Mouse (Mus musculus) liver, embryonic 16.5 days (tissue): ENCODE measurements around the gene Nrsn2. TPM values are rescaled to one million over a fixed set of nuclear protein-coding genes. Genes with fewer than 3 reads are reported as not detected.

Experiments used
- ATAC-seq: fragments of 200-750 bp; cut with Nextera tagmentation; 2 replicates; pipeline ENCODE4 v1.8.0; 2017; ENCODE audit warnings: low read depth, mild to moderate bottlenecking, moderate number of reproducible peaks, moderate library complexity
- H3K27ac ChIP-seq: fragments of 300-500 bp; sonication (generic); 2 replicates; pipeline ENCODE4 v1.5.1; 2014; ENCODE audit warnings: mild to moderate bottlenecking, low read length
- H3K27me3 ChIP-seq: fragments of 300-500 bp; sonication (generic); 2 replicates; pipeline ENCODE4 v1.6.1; 2014; ENCODE audit warnings: low read depth, low read length, mixed read lengths; ENCODE audit not compliant: control insufficient read depth, insufficient read depth
- H3K36me3 ChIP-seq: fragments of 300-500 bp; sonication (generic); 2 replicates; pipeline ENCODE4 v1.6.1; 2014; ENCODE audit warnings: mild to moderate bottlenecking; ENCODE audit not compliant: control insufficient read depth, insufficient read depth
- H3K4me1 ChIP-seq: fragments of 300-500 bp; sonication (generic); 2 replicates; pipeline ENCODE4 v1.6.1; 2014; ENCODE audit warnings: low read depth, low read length, mixed read lengths; ENCODE audit not compliant: control insufficient read depth
- H3K4me2 ChIP-seq: fragments of 300-500 bp; sonication (generic); 2 replicates; pipeline ENCODE4 v1.6.1; 2014; ENCODE audit warnings: low read depth, low read length, mixed read lengths
- H3K4me3 ChIP-seq: fragments of 300-500 bp; sonication (generic); 2 replicates; pipeline ENCODE4 v1.5.1; 2014; ENCODE audit warnings: low read depth, mild to moderate bottlenecking, low read length
- H3K9ac ChIP-seq: fragments of 300-500 bp; sonication (generic); 2 replicates; pipeline ENCODE4 v1.6.1; 2014; ENCODE audit warnings: low read depth, low read length
- H3K9me3 ChIP-seq: fragments of 300-500 bp; sonication (generic); replicated peaks from 2 replicates; pipeline ENCODE4 v1.6.1; 2016; ENCODE audit warnings: low read length; ENCODE audit not compliant: control insufficient read depth
- WGBS: fragments of 180-500 bp; shearing (Covaris S2); extraction: QIAGEN DNeasy Blood & Tissue Kit; methylation state at CpG from one replicate; pipeline ENCODE4 v1.1.7; 2014; ENCODE audit not compliant: insufficient replicate concordance; 5-methylcytosine and 5-hydroxymethylcytosine counted together
- polyA plus RNA-seq: library from polyadenylated mRNA; unstranded; fragments of >200 nt; fragmentation: Nextera tagmentation; extraction: Ambion mirVana; gene quantifications from 2 replicates; pipeline ENCODE4 v1.2.1, GENCODE M21; 2015

Gene Nrsn2
- polyA plus RNA-seq, 1 experiment from 2014 or later = not detected

DNA sequence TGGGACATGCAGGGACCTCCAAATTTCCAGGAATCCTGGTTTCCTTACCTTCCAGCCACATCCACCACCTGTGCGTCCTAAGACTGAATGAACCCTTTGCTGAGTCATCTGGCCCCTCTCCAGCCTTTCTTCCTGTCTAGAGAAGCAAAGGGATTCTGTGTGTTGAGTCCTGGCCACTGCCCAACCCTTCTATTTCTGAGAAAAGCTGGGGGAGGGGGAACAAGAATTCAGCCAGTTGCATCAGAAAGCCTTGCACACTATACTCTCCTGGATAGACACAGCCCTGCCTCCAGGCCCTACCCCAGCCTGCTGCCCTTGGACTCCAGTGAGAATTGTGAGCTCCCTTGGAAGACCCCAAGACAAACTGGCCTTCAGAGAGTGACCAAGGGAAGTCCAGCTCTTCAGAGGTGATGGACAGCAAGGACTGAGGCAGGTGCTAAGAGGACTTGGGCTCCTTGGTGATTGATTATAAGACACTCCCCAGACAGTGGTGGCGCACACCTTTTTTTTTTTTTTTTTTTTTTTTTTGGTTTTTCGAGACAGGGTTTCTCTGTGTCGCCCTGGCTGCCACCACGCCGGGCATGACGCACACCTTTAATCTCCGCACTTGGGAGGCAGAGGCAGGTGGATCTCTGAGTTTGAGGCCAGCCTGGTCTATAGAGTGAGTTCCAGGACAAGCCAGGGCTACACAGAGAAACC, 26.4 kb downstream of the Nrsn2 start:
- ATAC-seq = no peak
- Histone ChIP-seq H3K9ac (no peak overlapping the region), H3K4me2 (no peak overlapping the region), H3K27me3 (no peaks in the 10 kb centered on the region), H3K4me3 (no peak overlapping the region), H3K36me3 (no peaks in the 10 kb centered on the region), H3K4me1 (peaks cover 29% of the 10 kb centered on the region), H3K27ac (no peak overlapping the region), H3K9me3 (no peaks in the 10 kb centered on the region)
- 66% methylated on average over 8 of the region's 8 CpGs for WGBS

DNA sequence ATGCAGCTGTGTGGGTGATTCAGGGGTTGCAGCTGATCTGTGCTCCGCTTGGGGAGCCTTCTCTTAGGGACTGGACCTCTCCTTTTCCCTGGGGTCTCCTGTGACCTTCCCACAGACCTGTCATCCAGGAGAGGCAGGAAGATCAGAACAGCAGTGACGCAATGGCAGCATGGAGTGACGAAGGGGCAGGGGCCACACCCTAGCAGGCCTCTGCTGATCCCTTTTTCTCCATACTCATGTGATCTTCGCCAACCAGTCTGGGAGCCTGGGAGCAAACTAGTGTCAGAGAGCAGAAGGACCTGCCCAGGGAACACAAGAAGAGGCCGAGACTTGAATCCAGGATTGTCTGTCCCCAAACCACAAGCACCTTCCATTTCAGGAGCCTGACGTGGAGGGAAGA, 27.2 kb downstream of the Nrsn2 start:
- H3K4me2 ChIP-seq = no peak overlapping the region
- no peaks in the 10 kb centered on the region for H3K36me3 ChIP-seq
- H3K27me3 ChIP-seq = no peaks in the 10 kb centered on the region
- no peak overlapping the region for H3K9ac ChIP-seq
- peaks cover 35% of the 10 kb centered on the region for H3K4me1 ChIP-seq
- WGBS = 65% methylated on average over 6 of the region's 6 CpGs
- no peaks in the 10 kb centered on the region for H3K9me3 ChIP-seq
- H3K27ac ChIP-seq = no peak overlapping the region
- H3K4me3 ChIP-seq = no peak overlapping the region
- no peak for ATAC-seq

DNA sequence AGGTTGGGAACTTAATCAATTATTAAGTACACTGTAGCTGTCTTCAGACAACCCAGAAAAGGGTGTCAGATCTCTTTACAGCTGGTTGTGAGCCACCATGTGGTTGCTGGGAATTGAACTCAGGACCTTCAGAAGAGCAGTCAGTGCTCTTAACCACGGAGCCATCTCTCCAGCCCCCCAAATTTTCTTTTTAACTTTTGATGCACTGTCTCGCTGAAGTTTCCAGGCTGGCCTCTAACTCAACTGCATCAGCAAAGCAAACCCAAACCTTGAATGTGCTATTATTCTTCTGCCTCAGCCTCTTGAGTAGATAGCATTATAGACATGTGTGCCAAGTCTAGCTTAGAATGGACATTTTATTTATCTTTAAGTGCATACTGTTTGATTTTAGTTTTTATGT, 28.7 kb downstream of the Nrsn2 start:
- Histone ChIP-seq H3K4me2 (no peak overlapping the region), H3K27me3 (no peaks in the 10 kb centered on the region; the same call in 1 of the 2 replicates), H3K4me3 (no peak overlapping the region), H3K36me3 (no peaks in the 10 kb centered on the region), H3K27ac (peak overlapping the region; percentile 82), H3K9ac (no peak overlapping the region), H3K9me3 (no peaks in the 10 kb centered on the region), H3K4me1 (peaks cover 47% of the 10 kb centered on the region)
- no peak for ATAC-seq
- 57% methylated on average over 2 of the region's 2 CpGs for WGBS

DNA sequence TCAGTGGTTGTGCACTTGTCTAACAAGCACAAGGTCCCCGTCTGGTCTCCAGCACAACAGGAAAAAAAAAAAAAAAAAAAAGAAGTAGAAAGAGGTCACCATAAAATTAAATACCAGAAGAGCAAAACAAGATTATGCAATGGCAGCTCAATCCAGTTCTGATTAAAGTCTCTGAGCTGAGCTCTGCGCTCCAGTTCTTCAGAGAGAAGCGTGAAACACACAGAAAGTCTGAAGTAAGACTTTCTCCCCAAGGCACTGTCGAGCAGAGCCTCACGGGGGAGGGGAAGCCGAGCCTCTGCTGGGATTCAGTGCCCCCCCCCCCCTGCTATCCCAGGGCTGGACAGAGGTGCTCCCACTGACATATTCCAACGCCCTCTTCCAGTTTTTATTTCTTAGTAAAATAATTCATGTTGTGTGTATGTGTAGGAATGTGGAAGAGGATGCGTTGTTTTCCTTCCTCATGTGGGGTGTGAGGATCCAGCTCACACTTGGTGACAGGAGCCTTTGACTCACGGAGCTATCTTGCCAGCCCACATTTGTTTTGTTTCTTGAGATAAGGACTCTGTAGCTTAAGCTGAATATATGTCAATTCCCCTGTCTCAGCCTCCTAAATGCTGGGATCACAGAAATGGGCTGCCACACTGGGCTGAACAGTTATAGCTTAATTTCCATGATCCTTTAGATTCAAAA, 29.5 kb downstream of the Nrsn2 start:
- 13% methylated on average over 9 of the region's 9 CpGs for WGBS
- H3K36me3 ChIP-seq = no peaks in the 10 kb centered on the region
- H3K4me2 ChIP-seq = peak overlapping the region; percentile 59
- H3K9me3 ChIP-seq = no peaks in the 10 kb centered on the region
- peak; percentile 70 for ATAC-seq
- H3K27ac ChIP-seq = peak overlapping the region; percentile 82
- H3K4me3 ChIP-seq = peak overlapping the region; percentile 25; the same call in 1 of the 2 replicates
- peak overlapping the region; percentile 46 for H3K9ac ChIP-seq
- peaks cover 47% of the 10 kb centered on the region for H3K4me1 ChIP-seq
- no peaks in the 10 kb centered on the region; the same call in 1 of the 2 replicates for H3K27me3 ChIP-seq

DNA sequence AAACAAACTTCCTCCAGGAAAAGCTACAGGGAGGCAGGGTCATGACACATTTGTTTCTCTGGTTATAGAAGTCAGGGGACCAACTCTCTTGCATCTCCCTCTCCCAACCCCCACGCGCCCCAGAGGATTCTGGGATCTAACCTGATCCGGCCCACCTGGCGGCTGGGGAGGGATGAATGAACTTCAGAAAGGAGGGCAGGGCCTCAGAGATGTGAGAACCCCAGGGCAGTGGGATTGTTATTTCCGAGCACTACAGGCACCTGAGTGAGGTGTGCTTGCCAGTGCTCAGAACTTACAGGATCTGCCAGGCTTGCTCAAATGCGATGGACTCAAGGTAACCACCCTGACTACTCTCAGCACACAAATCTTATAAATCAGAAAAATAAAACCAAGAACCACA, 31.0 kb downstream of the Nrsn2 start:
- Histone ChIP-seq H3K27ac (no peak overlapping the region), H3K4me2 (no peak overlapping the region), H3K4me3 (no peak overlapping the region), H3K27me3 (no peaks in the 10 kb centered on the region; the same call in 1 of the 2 replicates), H3K9ac (no peak overlapping the region), H3K9me3 (no peaks in the 10 kb centered on the region), H3K4me1 (peaks cover 47% of the 10 kb centered on the region), H3K36me3 (no peaks in the 10 kb centered on the region)
- ATAC-seq = no peak
- 81% methylated on average over 6 of the region's 6 CpGs for WGBS

DNA sequence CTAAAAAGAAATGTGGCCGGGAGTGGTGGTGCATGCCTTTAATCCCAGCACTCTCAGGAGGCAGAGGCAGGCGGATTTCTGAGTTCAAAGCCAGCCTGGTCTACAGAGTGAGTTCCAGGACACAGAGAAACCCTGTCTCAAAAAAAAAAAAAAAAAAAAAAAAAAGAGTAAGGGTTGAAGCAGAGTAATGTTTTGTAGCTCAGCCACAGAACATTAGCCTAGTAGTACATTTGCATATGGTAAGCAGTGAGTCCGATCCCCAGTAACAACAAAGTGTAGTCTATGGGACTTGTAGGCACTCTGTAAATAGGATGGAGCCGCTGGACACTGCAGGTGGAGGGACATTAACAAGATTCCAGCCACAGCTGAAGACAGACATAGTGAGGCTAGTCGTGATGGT, 31.5 kb downstream of the Nrsn2 start:
- no peak overlapping the region for H3K4me3 ChIP-seq
- H3K4me2 ChIP-seq = no peak overlapping the region
- WGBS = 71% methylated on average over 5 of the region's 5 CpGs
- no peak overlapping the region for H3K9ac ChIP-seq
- H3K27ac ChIP-seq = no peak overlapping the region
- no peaks in the 10 kb centered on the region for H3K36me3 ChIP-seq
- H3K9me3 ChIP-seq = no peaks in the 10 kb centered on the region
- H3K27me3 ChIP-seq = no peaks in the 10 kb centered on the region; the same call in 1 of the 2 replicates
- ATAC-seq = no peak
- H3K4me1 ChIP-seq = peaks cover 45% of the 10 kb centered on the region

DNA sequence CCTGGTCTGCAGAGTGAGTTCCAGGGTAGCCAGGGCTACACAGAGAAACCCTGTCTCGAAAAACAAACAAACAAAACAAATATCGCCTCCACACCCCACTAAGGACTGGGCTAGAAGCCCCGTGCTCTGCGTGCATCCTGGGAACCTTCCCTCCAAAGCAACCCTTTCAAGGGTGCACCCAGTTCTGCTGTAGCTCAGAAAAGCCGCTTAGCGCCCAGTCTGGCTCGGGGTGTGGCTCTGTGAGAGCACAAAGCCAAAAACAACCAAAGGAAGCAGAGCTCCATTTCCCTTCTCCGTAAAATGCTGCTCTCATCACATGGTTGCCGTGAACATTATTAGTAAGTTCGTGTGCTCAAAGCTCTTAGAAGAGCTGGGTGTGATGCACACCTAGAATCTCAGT, 32.1 kb downstream of the Nrsn2 start:
- peaks cover 40% of the 10 kb centered on the region for H3K4me1 ChIP-seq
- H3K9ac ChIP-seq = peak overlapping the region; percentile 84
- H3K4me2 ChIP-seq = peak overlapping the region; percentile 94
- no peak for ATAC-seq
- WGBS = 18% methylated on average over 10 of the region's 10 CpGs
- H3K9me3 ChIP-seq = no peaks in the 10 kb centered on the region
- H3K27me3 ChIP-seq = no peaks in the 10 kb centered on the region; the same call in 1 of the 2 replicates
- H3K27ac ChIP-seq = peak overlapping the region; percentile 21
- no peaks in the 10 kb centered on the region for H3K36me3 ChIP-seq
- H3K4me3 ChIP-seq = peak overlapping the region; percentile 70

DNA sequence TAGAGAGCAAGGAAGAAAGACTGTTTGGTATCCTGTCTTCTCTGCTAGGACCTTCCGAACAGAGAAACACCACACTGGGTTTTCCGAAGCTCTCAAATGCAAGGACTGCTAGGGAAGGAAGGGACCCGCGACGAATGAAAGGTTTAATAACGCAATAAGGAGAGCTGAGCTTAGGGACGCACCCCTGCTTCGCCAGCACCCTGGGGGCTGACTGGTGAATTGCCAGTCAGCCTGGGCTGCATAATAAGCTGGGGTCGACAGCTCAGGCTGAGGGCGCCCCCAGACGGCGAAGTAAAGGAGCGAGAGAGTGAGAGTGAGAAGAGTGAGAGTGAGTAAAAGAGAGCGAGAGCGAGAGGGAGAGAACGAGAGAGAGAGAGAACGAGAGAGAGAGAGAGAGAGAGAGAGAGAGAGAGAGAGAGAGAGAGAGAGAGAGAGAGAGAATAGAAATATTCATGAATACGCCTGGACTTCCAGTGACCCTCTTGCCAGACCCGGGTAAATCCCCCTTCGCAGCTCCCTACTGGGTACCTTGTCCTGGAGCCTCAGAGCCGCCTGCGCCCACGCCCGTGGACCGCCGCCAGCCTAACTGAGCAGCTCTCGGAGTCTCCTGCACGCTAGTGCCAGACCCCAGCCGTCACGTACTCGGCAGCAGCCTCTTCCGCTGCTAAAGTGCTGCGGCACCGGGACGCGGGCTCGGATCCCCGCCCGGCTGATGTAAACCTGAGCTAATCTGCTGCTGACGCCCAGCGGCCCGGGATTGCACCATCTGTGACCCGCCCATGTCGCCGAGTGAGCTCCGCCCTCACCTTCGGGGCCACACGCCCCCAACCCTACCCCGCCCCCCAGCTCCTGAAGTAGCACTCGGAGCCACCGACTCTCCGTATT, 32.9 kb downstream of the Nrsn2 start, which contains the start of gene Trib3:
TSS of gene Trib3 (minus strand) at position 704 of the 885 bp plus-strand sequence.
- H3K4me2 ChIP-seq = peak within 1 kb of the TSS; percentile 94
- peak within 1 kb of the TSS; percentile 70 for H3K4me3 ChIP-seq
- H3K27me3 ChIP-seq = no peaks in the 10 kb centered on the region; the same call in 1 of the 2 replicates
- peaks cover 39% of the 10 kb centered on the region for H3K4me1 ChIP-seq
- peak; percentile 86 for ATAC-seq
- H3K27ac ChIP-seq = peak within 1 kb of the TSS; percentile 54
- no peaks in the 10 kb centered on the region for H3K36me3 ChIP-seq
- no peaks in the 10 kb centered on the region for H3K9me3 ChIP-seq
- H3K9ac ChIP-seq = peak within 1 kb of the TSS; percentile 84
- WGBS = 1% methylated on average over 52 of the region's 52 CpGs
